Mouse (Mus musculus): ENCODE data around the gene Dusp9. TPM values are rescaled to one million over a fixed set of nuclear protein-coding genes. Genes with fewer than 3 reads are reported as not detected.

The Dusp9 gene
- not detected for total RNA-seq (2021)
- long read RNA-seq, experiment 1, result 0 reads
- long read RNA-seq, experiment 2, result 0 reads

DNA sequence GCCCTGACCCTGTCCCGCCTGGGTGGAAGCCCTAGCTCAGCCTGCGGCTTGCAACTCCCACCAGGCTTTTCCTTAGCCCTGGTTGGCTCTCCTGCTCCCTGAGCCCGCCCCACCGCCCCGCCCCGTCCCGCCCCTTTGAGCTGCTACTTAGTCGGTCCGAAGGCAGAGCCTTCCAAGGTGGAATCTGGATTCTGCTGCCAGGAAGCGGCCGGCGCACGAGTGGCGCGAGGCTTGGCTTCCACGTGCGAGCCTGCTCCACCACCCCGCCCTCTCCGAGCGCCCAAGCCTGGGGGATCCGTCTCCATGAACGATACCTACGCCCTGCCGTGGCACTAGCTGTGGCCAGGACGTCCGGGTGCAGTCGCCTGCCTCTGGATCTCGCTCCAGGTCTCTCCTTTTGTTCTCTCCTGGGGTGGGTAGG lies at the start of gene Dusp9:
Dusp9 (plus strand) TSS at position 165 of the 421 bp plus-strand sequence.
- DNase-seq, result no peak

DNA sequence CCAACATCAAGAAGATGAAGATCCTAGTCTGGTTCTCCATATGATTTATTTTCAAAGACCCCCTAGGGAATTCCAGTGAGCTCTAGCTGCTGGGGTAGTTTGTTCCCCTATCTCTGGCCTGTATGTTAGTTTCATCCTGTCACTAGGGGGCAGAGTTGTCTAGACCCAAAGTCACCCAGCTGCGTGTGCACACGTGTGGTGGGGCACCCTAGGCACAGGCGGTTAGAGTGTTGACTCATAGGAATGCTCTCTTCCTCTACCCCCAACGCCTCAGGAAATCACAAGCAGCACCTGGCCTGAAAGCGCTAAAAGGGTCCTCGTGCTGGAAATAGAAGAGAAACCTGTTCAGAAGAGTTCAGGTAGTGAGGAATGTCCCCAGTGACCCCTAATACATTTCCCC lies 46.0 kb upstream of the Dusp9 start:
- DNase-seq, result no peak

DNA sequence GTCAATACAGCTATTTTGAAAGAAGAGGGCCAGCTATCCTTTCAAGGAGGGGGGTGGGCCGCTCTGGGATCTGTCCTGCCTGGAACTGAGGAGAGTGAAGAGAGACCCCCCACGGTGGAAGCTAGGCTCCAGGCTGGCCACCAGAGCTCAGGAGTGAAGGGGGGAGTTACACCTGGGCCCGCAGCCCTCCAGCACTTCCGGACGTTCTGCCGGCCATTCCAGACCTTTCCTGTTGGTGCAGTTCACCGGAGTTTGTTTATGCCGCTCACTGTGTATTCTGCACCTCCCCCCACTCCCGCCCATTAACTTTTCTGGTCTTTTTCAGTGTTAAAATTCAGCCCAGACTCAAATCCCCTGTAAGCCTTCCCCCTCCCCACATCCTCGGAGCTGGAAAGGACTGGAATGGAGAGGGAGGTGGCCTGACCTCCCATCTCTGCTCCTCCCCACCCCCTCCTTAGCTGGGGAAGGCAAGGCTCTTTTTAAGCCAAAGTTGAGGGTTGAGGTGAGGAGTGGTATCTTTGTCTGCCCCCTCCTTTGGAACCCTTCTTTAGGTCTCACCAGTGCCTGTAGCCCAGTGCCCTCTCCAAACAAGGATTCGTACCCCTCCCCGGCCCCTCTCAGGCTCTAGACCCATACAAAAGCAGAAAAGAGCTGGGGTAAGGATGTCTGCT lies 44.6 kb upstream of the Dusp9 start:
- DNase-seq, result no peak

DNA sequence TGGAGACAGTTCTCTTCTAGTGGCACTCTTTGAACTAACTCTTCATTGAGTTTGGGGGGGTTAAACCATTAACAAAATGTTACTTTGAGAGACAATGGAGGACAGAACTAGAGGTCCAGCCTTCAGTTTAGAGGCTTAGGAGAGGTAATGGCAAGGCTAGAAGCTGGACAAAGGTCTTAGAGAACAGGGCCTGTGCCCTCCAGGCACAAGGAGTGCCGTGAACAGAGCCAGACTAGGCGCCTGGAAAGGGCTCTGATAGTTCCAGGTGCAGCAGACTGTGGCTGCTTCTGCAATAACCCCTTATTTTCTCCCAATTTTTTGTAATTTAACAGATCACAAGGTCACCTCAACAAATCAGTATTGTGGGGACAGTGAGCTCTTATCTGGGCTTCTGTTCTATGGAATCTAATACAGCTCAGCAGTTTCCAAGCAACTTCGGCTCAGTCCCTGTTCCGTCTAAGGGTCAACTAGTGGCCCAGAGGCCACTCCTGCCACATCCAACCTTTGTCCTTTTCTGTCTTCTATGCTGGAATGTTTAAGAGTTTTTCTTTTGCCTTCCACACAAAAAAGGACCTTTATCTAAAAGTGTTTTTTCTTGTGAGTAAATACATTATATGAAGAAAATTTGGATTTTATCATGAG lies 43.8 kb upstream of the Dusp9 start:
- no peak for DNase-seq

DNA sequence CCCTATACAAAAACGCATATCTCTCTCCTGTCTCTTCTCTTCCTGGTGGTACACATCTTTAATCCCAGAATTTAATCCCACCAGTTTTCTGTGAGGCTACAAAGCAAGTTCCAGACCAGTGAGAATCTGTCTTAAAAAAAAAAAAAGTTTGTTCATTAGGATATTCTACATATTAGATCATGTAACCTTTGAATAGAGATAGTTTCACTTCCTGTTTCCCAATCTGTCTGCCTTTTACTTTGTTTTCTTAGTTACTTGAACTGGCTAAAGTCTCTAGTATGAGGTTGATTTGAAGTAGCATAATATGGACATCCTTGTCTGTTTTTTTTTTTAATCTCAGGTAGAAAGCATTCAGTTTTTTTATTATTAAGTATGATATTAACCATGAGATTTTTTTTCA lies 37.8 kb upstream of the Dusp9 start:
- DNase-seq, result no peak

DNA sequence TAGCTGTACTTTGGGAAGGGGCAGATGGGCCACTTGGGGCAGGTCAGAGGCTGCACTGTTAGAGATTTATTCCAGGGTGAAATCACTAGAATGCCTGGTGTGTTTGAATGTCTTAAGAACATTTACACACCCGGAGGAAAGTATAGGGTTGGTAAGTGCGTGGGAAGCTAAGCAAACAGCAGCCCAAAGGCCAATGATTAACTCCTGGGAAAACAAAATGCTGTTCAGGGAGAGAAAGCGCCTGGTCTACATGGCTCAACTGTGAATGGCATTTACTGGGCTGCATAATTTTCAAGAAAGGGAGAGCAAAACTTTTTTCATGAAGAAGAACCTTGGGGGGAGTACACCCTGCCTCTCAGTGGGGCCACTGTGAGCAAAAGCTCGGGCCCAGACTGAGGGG lies 25.6 kb upstream of the Dusp9 start:
- DNase-seq, result no peak

DNA sequence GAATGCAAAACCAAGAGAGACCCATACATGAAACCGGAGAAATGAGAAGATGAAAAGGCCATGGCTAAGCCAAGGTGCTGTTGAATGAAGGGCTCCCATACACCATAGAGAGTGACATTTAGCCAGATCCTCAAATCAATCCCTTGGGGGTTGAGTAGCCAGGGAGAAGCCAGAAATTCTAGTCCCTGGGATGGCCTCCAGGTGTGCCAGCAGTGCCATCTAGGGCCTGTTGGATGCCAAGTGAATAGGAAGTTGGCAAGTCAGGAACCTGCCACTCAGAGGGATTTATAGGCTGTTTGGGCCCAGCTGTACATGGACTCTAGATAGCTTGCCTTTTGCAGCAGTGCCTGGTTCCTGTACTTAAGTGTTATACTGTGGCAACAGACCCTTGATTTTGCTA lies 23.3 kb upstream of the Dusp9 start:
- no peak for DNase-seq

DNA sequence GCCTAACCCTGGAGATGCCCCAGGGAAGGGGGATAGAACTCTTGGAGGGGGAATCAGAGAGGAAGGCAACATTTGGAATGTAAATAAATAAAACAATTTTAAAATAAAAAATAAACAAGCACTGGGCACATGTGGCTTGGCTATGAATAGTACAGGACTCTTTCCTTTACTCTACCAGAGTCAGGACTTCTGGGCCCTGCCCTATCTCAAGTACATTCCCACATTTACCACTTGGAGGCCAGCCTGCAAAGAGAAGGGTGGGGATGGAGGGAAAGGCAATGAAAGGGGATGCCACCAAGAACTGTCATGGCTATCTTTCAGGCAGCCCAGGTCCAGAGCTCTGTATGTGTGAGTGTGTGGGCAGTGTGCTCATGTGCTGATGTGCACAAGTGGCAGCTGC lies 19.8 kb upstream of the Dusp9 start:
- DNase-seq, result no peak

DNA sequence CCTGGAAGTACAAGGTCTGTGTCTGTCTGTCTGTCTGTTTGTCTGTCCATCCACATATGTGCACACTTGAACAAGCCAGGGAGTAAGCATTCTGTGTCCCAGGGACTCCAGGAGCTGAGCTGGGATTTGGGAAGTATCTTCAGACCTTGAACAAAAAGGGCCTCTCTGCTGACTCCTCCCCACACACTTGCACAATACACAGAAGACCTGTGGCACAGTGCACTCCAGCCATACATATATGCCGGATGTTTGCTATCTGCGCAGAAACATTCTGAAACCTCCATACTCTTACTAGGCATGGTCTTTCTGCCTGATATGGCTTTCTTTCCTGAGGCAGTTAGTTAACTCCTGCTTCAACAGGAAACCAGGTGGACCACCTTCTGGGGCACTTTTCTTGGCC lies 19.3 kb upstream of the Dusp9 start:
- DNase-seq, result no peak

DNA sequence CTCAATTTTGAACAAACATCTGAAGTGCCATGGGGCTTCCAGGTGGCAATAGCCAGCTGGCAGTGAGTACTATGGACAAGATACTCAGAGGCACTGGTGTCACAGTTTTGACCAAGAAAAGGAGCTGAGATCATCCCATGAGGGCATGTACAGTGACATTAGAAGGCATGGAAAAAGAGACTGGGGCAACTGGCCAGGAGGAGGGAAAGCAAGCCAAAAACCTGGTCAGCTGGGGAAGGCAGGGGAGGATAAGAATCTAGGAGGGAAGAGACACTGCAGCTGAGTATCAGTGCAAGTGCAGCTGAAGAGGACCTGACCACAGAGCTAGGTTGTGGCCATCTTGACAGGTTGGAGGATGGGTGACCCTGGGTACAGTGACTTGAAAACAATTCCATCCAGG lies 12.2 kb upstream of the Dusp9 start:
- no peak for DNase-seq

DNA sequence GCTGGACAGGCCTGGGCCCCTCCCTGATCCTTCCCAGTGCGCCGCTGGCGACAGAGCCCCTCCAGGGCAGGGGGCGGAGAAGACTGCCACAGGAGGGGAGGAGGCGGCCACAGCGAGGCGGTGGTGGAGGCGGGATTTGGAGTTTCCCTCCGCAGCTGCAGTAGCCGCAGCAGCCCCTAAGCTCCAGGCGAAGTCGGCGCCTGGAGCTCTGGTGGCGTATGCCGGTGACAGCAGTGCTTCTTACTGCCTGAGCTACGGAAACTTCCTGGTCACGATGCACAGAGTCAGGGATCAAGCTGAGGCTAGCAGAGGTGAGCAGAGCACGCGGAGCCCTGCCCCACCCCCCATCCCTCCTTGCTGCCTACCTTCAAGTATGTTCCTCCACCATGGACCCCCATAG lies 3.8 kb upstream of the Dusp9 start:
- DNase-seq, result no peak

DNA sequence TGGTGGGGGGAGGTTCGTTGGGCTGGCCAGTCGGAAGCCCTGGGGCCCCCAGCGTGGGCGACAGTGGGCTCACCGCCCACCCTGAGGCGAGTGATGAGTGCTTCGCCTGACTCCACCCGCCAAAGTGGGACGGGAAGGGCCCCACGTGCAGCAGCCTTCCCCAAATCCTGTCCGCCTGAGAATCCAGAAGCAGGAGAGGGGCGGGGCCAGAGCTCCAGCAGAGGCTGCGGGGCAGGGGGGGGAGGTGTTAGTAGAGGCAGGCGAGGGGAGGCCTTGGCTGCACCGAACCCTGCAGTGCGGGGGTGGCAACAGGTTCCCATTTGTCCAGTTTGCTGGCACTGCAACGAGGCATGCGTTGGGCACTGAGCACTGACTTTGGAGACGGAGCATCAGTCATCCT lies 1.8 kb upstream of the Dusp9 start:
- no peak for DNase-seq

DNA sequence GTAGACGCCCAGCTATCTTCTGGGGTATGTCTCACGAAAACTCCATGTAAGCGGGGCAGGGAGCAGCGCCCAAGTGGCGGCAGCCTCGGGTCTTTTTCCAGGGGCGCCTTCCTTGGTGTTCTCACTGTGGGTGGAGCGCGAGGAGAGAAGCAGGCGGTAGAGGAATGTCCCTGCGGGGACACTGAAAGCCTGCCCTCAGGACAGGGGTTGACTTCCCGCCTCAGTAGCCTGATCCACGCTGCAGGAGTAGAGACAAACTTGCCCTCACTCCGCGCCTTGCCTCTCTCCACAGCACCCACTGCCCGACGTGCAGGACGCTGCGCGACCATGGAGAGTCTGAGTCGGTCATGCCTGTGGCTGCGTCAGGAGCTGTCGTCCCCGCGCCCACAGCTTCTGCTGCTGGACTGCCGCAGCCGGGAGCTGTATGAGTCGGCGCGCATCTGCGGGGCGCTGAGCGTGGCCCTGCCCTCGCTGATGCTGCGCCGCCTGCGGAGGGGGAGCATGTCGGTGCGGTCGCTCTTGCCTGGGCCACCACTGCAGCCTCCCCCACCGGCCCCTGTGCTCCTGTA lies 766 bp downstream of the Dusp9 start:
- DNase-seq, result no peak

DNA sequence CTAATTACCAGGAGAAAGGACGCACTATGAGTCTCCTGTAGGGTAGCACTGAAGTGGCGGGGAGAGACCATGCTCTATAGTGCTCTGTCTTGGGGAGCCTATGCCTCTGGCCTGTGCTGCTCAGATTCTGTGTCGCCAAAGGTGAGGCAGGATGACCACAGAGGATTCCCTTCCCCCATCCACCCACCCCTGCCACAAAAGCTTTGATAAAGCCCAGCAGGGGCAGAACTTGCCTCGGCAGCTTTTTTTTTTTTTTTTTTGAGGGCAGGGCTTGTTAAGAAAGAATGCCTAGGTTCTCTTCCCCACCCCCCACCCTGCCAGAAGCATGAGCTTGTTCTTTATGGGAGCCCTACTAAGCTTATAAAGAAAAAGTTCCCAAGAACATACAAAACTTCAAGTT lies 5.9 kb downstream of the Dusp9 start:
- DNase-seq, result no peak

DNA sequence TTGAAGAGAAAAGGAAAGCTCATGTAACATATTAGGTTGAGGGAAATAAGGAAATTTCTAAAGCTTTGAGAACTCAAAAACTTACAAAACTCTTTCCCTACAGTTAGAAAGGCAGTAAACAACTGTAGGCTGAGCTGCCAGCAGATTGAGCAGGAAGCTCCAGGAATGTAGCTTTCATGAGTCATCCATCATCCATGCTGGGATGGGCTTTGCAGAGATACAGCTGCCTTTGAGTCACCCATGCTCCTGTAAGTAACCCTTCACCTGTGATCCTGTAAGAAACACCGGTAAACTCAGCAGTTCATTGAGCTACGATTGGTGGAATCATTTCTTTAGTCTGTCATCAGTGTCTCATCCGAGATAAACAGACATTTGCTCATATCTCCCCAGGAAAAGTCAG lies 11.7 kb downstream of the Dusp9 start:
- DNase-seq, result no peak

DNA sequence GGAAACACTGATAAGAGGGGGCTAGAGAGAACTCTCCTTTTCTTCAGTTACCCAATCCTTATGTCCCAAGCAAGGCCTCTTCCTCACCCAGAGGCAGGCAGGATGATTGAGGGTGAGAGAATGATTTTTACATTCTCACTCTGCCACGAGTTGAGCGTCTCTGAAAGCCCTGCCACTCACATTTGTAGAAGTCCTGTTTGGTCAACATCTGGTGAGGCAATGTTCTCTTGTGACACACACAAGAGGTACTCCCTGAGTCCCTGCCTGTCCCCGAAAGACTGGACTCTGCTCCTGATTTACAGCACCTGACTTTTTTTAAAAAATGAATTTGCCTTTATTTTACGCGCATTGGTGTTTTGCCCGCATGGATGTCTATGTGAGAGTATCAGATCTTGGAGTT lies 14.2 kb downstream of the Dusp9 start:
- no peak for DNase-seq

DNA sequence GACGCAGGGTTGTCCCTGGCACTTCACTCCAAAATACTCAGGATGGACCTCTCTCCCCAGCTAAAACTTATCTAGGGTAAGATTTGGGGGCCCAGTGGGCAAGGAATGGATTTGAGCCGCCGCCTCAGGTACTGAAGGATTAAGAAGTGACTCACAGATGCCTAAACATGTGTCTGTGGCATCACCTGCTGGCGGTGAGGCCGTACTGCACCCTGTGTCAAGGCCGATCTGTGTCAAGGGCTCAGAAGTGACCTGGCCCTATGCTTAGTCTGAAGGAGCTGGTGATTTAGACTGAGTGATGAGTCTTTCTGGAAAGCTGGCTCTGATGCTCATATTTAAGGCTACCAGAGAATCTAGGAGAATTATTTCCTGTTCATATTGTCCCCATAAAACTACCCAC lies 15.0 kb downstream of the Dusp9 start:
- no peak for DNase-seq

DNA sequence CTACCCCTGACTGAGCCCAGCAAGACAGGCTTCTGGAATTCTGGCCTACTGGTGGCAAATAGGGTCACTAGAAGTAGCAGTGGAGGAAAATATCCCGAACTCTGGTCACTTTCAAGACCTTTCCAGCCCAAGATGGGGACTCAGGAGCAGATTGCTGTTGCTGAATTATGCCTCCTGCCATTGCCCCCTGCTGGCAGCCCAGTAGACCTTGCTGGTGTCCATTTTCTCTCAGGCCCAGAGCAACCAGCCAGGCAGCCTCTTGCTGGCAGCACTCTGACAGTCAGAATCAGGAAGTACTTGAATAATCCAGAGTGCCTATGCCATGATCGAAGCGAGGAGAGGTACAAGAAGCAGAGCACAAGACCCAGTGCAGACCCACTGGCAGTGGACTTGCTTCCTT lies 16.3 kb downstream of the Dusp9 start:
- DNase-seq, result no peak

DNA sequence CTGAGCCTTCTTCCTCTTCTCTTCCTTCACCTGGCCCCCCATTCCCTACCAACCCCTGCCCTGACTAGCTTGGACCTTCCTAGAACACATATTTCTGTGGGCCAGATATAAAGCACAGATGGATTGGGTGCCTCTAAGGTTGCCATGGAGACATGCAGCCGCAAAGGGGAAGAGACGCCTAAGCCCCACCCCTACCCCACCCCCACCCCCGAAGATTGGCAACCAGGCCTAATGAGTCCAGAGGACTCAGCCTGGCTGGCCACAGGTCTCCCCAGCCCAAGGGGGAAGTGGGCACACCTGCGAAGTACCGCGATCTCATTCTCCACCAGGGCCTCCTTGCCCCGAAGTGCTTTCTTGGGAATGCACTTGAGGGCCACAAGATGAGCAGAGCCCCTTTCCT lies 19.2 kb downstream of the Dusp9 start:
- DNase-seq, result no peak

DNA sequence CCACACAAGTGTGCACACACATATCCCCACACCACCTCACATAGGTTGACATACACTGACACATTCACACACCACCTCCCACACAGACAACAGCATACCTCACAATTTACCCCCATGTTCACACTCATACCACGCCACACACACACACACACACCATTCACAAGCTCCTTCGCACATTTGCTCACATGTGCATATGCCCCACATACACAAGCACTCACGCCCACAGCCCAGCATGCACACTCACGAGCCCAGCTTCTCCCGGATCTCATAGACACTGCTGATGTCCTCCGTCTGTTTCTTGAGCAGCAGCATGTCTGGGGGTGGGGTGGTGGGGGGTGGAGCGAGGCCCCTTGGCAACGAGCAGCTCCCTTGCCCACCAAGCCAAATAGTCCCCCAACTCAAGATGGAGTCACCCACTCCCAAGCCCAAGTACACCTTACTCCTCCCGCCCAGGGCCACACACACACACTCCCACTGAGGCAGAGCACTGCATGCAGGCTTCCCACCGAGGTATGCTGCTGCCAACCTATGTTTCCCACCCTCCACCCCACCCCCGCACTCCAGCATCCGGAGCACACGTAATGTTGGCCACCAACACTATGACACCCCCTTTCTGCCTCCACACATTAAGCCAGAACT lies 19.8 kb downstream of the Dusp9 start:
- no peak for DNase-seq

DNA sequence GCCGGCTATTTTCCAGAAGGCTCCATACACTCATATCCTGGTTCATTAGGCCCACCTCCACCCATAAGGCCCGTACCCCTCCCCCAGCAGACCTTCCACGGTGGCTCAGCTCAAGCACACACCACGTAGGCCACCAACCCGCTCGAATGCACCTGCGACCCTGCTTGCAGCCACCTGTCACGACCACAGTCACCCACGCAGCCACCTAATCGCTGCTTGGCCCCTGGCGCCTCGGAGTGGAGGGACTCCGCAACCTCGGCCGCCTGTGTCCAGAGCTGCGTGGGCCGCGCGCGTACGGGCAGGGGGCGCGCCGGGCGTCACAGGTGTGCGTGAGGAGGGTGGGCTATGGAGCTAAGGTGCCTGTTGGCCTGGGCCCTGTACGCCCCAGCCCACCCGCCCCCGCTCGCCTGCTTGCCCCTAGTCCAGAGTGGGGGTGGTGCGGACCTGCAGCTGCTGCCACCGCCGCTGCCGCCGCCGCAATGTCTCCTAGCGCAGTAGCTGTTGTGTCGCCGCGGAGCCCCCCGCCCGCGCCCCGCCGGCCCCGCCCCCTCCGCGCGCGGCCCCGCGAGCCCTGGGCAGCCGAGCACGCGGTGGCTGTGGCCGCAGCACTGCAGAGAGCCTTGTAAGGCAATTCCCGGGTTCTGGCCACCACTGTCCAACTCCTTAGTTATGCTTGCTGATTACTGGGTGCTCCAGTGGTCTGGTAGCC lies 20.5 kb downstream of the Dusp9 start, which contains the start of gene Pnck:
Pnck (minus strand) TSS at position 543 of the 709 bp plus-strand sequence.
- no peak for DNase-seq

DNA sequence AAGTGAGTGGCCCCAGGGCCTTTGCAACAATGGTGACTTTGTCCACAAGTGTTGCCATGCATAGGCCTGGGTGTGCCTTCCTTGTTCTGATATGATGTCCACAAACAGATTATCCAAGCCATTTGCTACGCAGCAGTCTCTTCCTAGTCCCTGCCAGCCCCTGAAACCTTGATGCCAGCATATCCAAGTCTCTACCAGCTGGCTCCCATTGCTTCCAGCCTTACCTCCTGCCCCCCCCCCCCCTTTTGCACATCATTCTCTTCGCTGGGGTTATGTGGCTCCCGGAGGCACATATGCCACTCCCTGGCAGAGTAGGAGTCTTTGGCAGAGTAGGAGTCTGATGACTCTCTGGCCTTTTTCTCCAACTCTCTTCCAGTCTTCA lies 21.1 kb downstream of the Dusp9 start:
- no peak for DNase-seq

DNA sequence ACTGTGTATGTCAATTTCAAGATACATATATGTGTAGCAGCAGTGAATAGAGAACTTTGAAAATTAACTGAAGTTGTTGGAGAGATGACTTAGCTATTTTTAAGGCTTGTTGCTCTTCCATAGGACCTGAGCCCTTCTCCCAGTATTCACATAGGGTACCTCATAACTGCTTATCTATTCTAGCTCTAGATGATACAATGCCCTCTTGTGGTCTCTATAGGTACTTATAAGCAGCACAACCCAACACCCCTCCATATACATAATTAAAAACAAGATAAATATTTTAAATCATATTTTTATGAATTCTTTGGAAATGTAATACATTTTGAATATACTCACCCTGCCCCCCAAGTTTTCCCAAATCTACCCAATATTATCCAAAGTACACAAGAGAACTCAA lies 23.9 kb downstream of the Dusp9 start:
- DNase-seq, result no peak
